Mouse (Mus musculus): Measurements from ENCODE around the gene Kctd11.

GRCm38 (mm10) chr11:69918118-69918517, 36.9 kb upstream of the Kctd11 start:
- TF ChIP-seq CTCF (IDR thresholded peaks at IDR 0.05; ENCODE audit: insufficient read depth, low read depth, low read length) (no peak), POLR2A (IDR thresholded peaks at IDR 0.05; ENCODE audit: insufficient read depth, low read depth, low read length) (no peak)
